Mouse (Mus musculus) heart, embryonic 14.5 days (tissue): ENCODE measurements around the gene Cav2. TPM values are rescaled to one million over a fixed set of nuclear protein-coding genes. Genes with fewer than 3 reads are reported as not detected.

Experiments
- ATAC-seq: fragments of 200-750 bp; cut with Nextera tagmentation; 2 replicates; pipeline ENCODE4 v1.8.0; 2017; ENCODE audit warnings: low read depth, moderate TSS enrichment; ENCODE audit not compliant: insufficient number of reproducible peaks, insufficient read depth, low FRiP score
- H3K27ac ChIP-seq, 2 experiments: fragments of 200-500 bp in 1 of 2; fragments of 300-500 bp in 1 of 2; sonication (generic) in 1 of 2; replicated peaks in 1 of 2; 2 replicates each; pipeline ENCODE4 v1.5.1; 2012 to 2014; ENCODE audit warnings: low read depth in 2 of 2, low read length in 2 of 2, control low read depth in 1 of 2, mild to moderate bottlenecking in 1 of 2, mixed read lengths in 1 of 2; ENCODE audit not compliant: control insufficient read depth in 1 of 2, insufficient read depth in 1 of 2
- H3K27me3 ChIP-seq: fragments of 300-500 bp; sonication (generic); 2 replicates; pipeline ENCODE4 v1.6.1; 2014; ENCODE audit warnings: mild to moderate bottlenecking, low read length, control low read depth; ENCODE audit not compliant: control insufficient read depth, insufficient read depth
- H3K36me3 ChIP-seq: fragments of 300-500 bp; sonication (generic); 2 replicates; pipeline ENCODE4 v1.6.1; 2014; ENCODE audit warnings: mild to moderate bottlenecking, control low read depth, low read length, mixed read lengths; ENCODE audit not compliant: control insufficient read depth, insufficient read depth
- H3K4me1 ChIP-seq, 2 experiments: fragments of 200-500 bp in 1 of 2; fragments of 300-500 bp in 1 of 2; sonication (generic) in 1 of 2; 2 replicates each; pipeline ENCODE4 v1.6.1; 2012 to 2014; ENCODE audit warnings: low read length in 2 of 2, control low read depth in 1 of 2, mixed read lengths in 1 of 2; ENCODE audit not compliant: control insufficient read depth in 2 of 2, insufficient read depth in 2 of 2
- H3K4me2 ChIP-seq: fragments of 300-500 bp; sonication (generic); 2 replicates; pipeline ENCODE4 v1.6.1; 2014; ENCODE audit warnings: mild to moderate bottlenecking, low read length
- H3K4me3 ChIP-seq, 2 experiments: fragments of 200-500 bp in 1 of 2; fragments of 300-500 bp in 1 of 2; sonication (generic) in 1 of 2; 2 replicates each; pipeline ENCODE4 v1.5.1; 2012 to 2014; ENCODE audit warnings: low read length in 2 of 2, mild to moderate bottlenecking in 2 of 2, control low read depth in 1 of 2, low read depth in 1 of 2, moderate library complexity in 1 of 2; ENCODE audit not compliant: control insufficient read depth in 1 of 2, insufficient read depth in 1 of 2
- H3K9ac ChIP-seq: fragments of 300-500 bp; sonication (generic); 2 replicates; pipeline ENCODE4 v1.6.1; 2014; ENCODE audit warnings: mild to moderate bottlenecking, low read length
- H3K9me3 ChIP-seq: fragments of 300-500 bp; sonication (generic); 2 replicates; pipeline ENCODE4 v1.6.1; 2016; ENCODE audit warnings: low read length, control low read depth; ENCODE audit not compliant: control insufficient read depth
- WGBS: fragments of 180-500 bp; shearing (Covaris S2); extraction: QIAGEN DNeasy Blood & Tissue Kit; methylation state at CpG from one replicate; pipeline ENCODE4 v1.1.7; 2014; 5-methylcytosine and 5-hydroxymethylcytosine counted together
- polyA plus RNA-seq: library from polyadenylated mRNA; unstranded; fragments of >200 nt; fragmentation: Nextera tagmentation; extraction: Ambion mirVana; gene quantifications from 2 replicates; pipeline ENCODE4 v1.2.1, GENCODE M21; 2014

Gene Cav2
- polyA plus RNA-seq, 1 experiment from 2014 or later, result 35.8 TPM

GRCm38 (mm10) chr6:17286381-17286780 lies 5.4 kb downstream of the Cav2 start:
- no peak for ATAC-seq
- WGBS, result 65% methylated on average over 4 of the region's 4 CpGs
- H3K27ac ChIP-seq, result no peak overlapping the region
- peaks cover 1 to 8% of the 10 kb centered on the region in 2 experiments; a peak in 2 of 4 replicates for H3K4me1 ChIP-seq
- no peak overlapping the region for H3K4me3 ChIP-seq
- H3K9ac ChIP-seq, result no peak overlapping the region
- no peak overlapping the region for H3K4me2 ChIP-seq
- H3K36me3 ChIP-seq, result no peaks in the 10 kb centered on the region
- no peaks in the 10 kb centered on the region for H3K9me3 ChIP-seq
- H3K27me3 ChIP-seq, result no peaks in the 10 kb centered on the region

GRCm38 (mm10) chr6:17295116-17295515 lies 14.1 kb downstream of the Cav2 start:
- WGBS, result 89% methylated on average over 5 of the region's 5 CpGs
- H3K4me1 ChIP-seq, result no peaks in the 10 kb centered on the region
- H3K27ac ChIP-seq, result no peak overlapping the region
- ATAC-seq, result no peak
- H3K9ac ChIP-seq, result no peak overlapping the region
- no peak overlapping the region for H3K4me3 ChIP-seq
- H3K27me3 ChIP-seq, result no peaks in the 10 kb centered on the region
- no peak overlapping the region for H3K4me2 ChIP-seq
- no peaks in the 10 kb centered on the region for H3K36me3 ChIP-seq
- no peaks in the 10 kb centered on the region for H3K9me3 ChIP-seq

- WGBS, result under 1% methylated on average over 26 of the region's 26 CpGs
- peak within 1 kb of the TSS; percentile 96 for H3K4me2 ChIP-seq
- no peaks in the 10 kb centered on the region for H3K27me3 ChIP-seq
- peak within 1 kb of the TSS; percentile 78 for H3K9ac ChIP-seq
- H3K27ac ChIP-seq, result peak within 1 kb of the TSS; percentile 78 to 85
- H3K4me3 ChIP-seq, result peak within 1 kb of the TSS; percentile 64
- H3K36me3 ChIP-seq, result no peaks in the 10 kb centered on the region
- peak; percentile 77 for ATAC-seq
- H3K4me1 ChIP-seq, result peaks cover 2 to 5% of the 10 kb centered on the region in 2 experiments; a peak in 2 of 4 replicates
- no peaks in the 10 kb centered on the region for H3K9me3 ChIP-seq
Measured at GRCm38 (mm10) chr6:17305954-17306601, 25.1 kb downstream of the Cav2 start, which contains the start of gene Cav1. Cav1 (plus strand) TSS chr6:17306335.

- Histone ChIP-seq H3K4me3 (peak overlapping the region; percentile 64), H3K9ac (peak overlapping the region; percentile 78), H3K9me3 (no peaks in the 10 kb centered on the region), H3K36me3 (no peaks in the 10 kb centered on the region), H3K4me1 (peaks cover 2 to 5% of the 10 kb centered on the region in 2 experiments; a peak in 2 of 4 replicates), H3K4me2 (peak overlapping the region; percentile 96), H3K27ac (peak overlapping the region; percentile 78 to 85), H3K27me3 (no peaks in the 10 kb centered on the region)
- 1% methylated on average over 18 of the region's 19 CpGs for WGBS
- ATAC-seq, result peak; percentile 42; the same call in 1 of the 2 replicates
Measured at GRCm38 (mm10) chr6:17306602-17307325, 25.8 kb downstream of the Cav2 start.

GRCm38 (mm10) chr6:17307461-17308115 lies 26.6 kb downstream of the Cav2 start:
- H3K9ac ChIP-seq, result peak overlapping the region; percentile 78
- H3K9me3 ChIP-seq, result no peaks in the 10 kb centered on the region
- peak overlapping the region; percentile 96 for H3K4me2 ChIP-seq
- H3K27me3 ChIP-seq, result no peaks in the 10 kb centered on the region
- H3K27ac ChIP-seq, result peak overlapping the region in 1 of 2 experiments; percentile 85; a peak in 2 of 4 replicates
- peak overlapping the region; percentile 64 for H3K4me3 ChIP-seq
- peaks cover 2 to 5% of the 10 kb centered on the region in 2 experiments; a peak in 2 of 4 replicates for H3K4me1 ChIP-seq
- H3K36me3 ChIP-seq, result no peaks in the 10 kb centered on the region
- 2% methylated on average over 31 of the region's 31 CpGs for WGBS
- ATAC-seq, result peak; percentile 82

GRCm38 (mm10) chr6:17308661-17309060 lies 27.7 kb downstream of the Cav2 start:
- H3K27me3 ChIP-seq, result no peaks in the 10 kb centered on the region
- H3K4me3 ChIP-seq, result peak overlapping the region; percentile 22 to 64
- peak overlapping the region; percentile 96 for H3K4me2 ChIP-seq
- H3K9me3 ChIP-seq, result no peaks in the 10 kb centered on the region
- peak overlapping the region in 1 of 2 experiments; percentile 12; a peak in 1 of 4 replicates for H3K27ac ChIP-seq
- 30% methylated on average over 2 of the region's 2 CpGs for WGBS
- H3K4me1 ChIP-seq, result peaks cover 2 to 5% of the 10 kb centered on the region in 2 experiments; a peak in 2 of 4 replicates
- peak overlapping the region; percentile 78; the same call in 1 of the 2 replicates for H3K9ac ChIP-seq
- H3K36me3 ChIP-seq, result no peaks in the 10 kb centered on the region
- no peak for ATAC-seq

- Histone ChIP-seq H3K4me1 (peaks cover 2 to 5% of the 10 kb centered on the region in 2 experiments; a peak in 2 of 4 replicates), H3K27ac (no peak overlapping the region), H3K9ac (peak overlapping the region; percentile 78), H3K4me3 (peak overlapping the region; percentile 4 to 64; a peak in 2 of 4 replicates), H3K36me3 (no peaks in the 10 kb centered on the region), H3K9me3 (no peaks in the 10 kb centered on the region), H3K27me3 (no peaks in the 10 kb centered on the region), H3K4me2 (peak overlapping the region; percentile 96)
- no peak for ATAC-seq
- WGBS, result 69% methylated on average over 2 of the region's 2 CpGs
Measured at GRCm38 (mm10) chr6:17309260-17309659, 28.3 kb downstream of the Cav2 start.
